Mouse (Mus musculus) heart, adult 2 months (tissue): ENCODE measurements at regions not wholly inside any gene's neighbourhood (a gene's known extent, or its start where the extent isn't known, plus 50 kb on each side); places are given as distances from the start of the nearest gene placed in this dataset.

ENCODE experiments used
- DNase-seq, 2 experiments: peaks; one replicate each; pipeline ENCODE4 v3.0.0; 2021
- H3K27ac ChIP-seq: fragments of 200-600 bp; 2 replicates; pipeline ENCODE4 v1.8.1; 2022
- H3K27me3 ChIP-seq: fragments of 200-500 bp; 2 replicates; pipeline ENCODE4 v1.6.1; 2012; ENCODE audit warnings: mild to moderate bottlenecking, low read length, inconsistent platforms, mixed read lengths; ENCODE audit not compliant: control insufficient read depth, insufficient read depth
- H3K36me3 ChIP-seq: fragments of 200-500 bp; 2 replicates; pipeline ENCODE4 v1.6.1; 2012; ENCODE audit warnings: low read length, inconsistent platforms; ENCODE audit not compliant: control insufficient read depth, insufficient read depth
- H3K4me1 ChIP-seq: fragments of 200-500 bp; 2 replicates; pipeline ENCODE4 v1.6.1; 2011; ENCODE audit warnings: low read length; ENCODE audit not compliant: control insufficient read depth, insufficient read depth
- H3K4me3 ChIP-seq: fragments of 200-600 bp; 2 replicates; pipeline ENCODE4 v1.8.1; 2022
- H3K79me2 ChIP-seq: fragments of 200-500 bp; replicated peaks from 2 replicates; pipeline ENCODE4 v1.6.1; 2012; ENCODE audit warnings: mild to moderate bottlenecking, inconsistent platforms, low read length, moderate library complexity, mixed read lengths; ENCODE audit not compliant: control insufficient read depth, insufficient read depth
- H3K9ac ChIP-seq: fragments of 200-500 bp; 2 replicates; pipeline ENCODE4 v1.6.1; 2012; ENCODE audit warnings: low read depth, mild to moderate bottlenecking, control low read depth, inconsistent platforms, low read length, mixed read lengths
- CTCF ChIP-seq: fragments of 200-600 bp; IDR thresholded peaks from 2 replicates; pipeline ENCODE4 v1.8.1; 2022; ENCODE audit warnings: antibody characterized with exemption, mild to moderate bottlenecking, moderate library complexity
- EP300 ChIP-seq: fragments of 200-500 bp; IDR thresholded peaks from 2 replicates; pipeline ENCODE4 v1.6.1; 2011; ENCODE audit warnings: low read depth, low read length, control low read depth; ENCODE audit not compliant: insufficient read depth
- POLR2A ChIP-seq: fragments of 200-500 bp; IDR thresholded peaks from 2 replicates; pipeline ENCODE4 v1.6.1; 2011; ENCODE audit warnings: mild to moderate bottlenecking, low read depth, low read length, control low read depth; ENCODE audit not compliant: insufficient read depth
- WGBS: fragments of 180-500 bp; shearing (Covaris S2); methylation state at CpG from one replicate; pipeline ENCODE4 v1.1.7; 2018; 5-methylcytosine and 5-hydroxymethylcytosine counted together
- intact Hi-C: fragments of 180-260 bp; cut with DNase I; formaldehyde crosslinking; loops from one replicate; pipeline ENCODE4 v1.15.1; 2025

DNA sequence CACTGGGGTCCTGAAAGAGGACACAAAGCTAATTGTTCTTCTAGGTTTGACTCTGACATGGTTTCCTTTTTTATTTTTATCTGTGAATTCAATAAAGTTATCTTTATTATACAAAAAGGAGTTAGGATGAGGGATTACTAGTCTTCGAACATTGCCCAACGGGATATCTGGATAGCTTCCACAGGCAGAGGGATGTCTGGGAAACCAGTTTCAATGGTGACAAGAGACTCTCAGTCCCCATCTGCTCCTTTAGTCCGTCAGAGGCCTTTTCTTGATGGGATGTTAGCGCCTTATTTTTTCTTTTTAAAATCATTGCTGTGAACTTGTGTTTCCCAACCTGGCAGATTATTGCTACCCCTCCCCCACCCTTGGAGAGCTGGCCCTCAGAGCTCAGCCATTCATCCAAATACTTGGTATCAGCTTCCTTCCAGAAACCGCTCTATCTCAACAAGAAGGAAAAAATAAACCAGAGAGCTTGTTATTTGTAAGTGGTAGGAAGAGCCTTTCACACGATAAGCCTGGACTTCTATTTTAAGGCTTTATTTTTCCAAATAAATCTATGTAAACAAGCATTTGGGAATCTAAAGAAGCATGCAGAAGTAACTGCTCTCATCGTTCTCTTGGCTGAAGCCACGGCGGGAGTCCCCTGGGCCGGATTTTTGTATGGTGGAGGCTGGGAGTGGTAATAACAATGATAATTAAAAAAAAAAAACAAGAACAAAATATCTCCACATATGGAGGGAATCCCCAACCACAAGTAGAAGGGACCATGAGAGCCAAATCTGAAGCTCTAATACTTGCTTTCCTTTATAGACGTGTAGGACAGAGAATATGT, 296.6 kb upstream of the 1700056E22Rik start:
- DNase-seq, result peak in 1 of 2 experiments; percentile 41
- 34% methylated on average over 11 of the region's 11 CpGs for WGBS
- Histone ChIP-seq H3K27me3 (no peaks in the 10 kb centered on the region), H3K36me3 (no peaks in the 10 kb centered on the region; the same call in 1 of the 2 replicates), H3K4me1 (peaks cover 8% of the 10 kb centered on the region), H3K79me2 (no peaks in the 10 kb centered on the region), H3K27ac (peak overlapping the region; percentile 26; the same call in 1 of the 2 replicates), H3K4me3 (no peak overlapping the region), H3K9ac (no peak overlapping the region)
- TF ChIP-seq CTCF (no peak), POLR2A (no peak), EP300 (no peak)
- intact Hi-C loops, result loop anchor here (5.0 kb wide), 1 partner anchor 63 kb away; no protein-coding TSS in a partner anchor

DNA sequence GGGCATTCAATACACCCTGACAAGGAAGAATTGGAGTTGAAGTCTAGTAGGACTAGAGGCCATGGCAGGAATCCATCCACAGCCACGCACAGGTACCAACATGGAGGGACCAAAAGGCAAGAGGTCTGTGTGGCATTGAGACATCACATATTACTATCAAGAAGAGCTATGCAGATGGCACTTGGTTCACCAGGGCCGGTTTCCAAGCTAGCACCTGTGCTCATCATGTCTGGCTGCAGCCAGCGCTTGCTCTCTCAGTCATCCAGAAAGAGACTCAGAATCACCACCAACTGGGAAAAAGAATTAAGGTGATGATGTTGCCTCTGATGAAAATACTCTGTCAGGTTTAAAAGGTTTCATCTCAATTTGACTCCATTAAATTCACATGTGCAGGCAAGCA, 292.1 kb upstream of the 1700056E22Rik start:
- no peak overlapping the region for H3K27ac ChIP-seq
- H3K4me1 ChIP-seq, result peaks cover 8% of the 10 kb centered on the region
- no peak overlapping the region for H3K9ac ChIP-seq
- DNase-seq, result no peak
- H3K36me3 ChIP-seq, result no peaks in the 10 kb centered on the region; the same call in 1 of the 2 replicates
- intact Hi-C loops, result no loop called here
- WGBS, result 97% methylated on average over 3 of the region's 3 CpGs
- no peaks in the 10 kb centered on the region for H3K27me3 ChIP-seq
- no peaks in the 10 kb centered on the region for H3K79me2 ChIP-seq
- H3K4me3 ChIP-seq, result no peak overlapping the region
- TF ChIP-seq EP300, result no peak
- TF ChIP-seq CTCF, result no peak
- TF ChIP-seq POLR2A, result no peak

GRCm38 (mm10) chr1:184324234-184324633, 290.1 kb upstream of the 1700056E22Rik start:
- Histone ChIP-seq H3K4me1 (peaks cover 1% of the 10 kb centered on the region; the same call in 1 of the 2 replicates), H3K27me3 (no peaks in the 10 kb centered on the region), H3K27ac (no peak overlapping the region), H3K9ac (no peak overlapping the region), H3K36me3 (no peaks in the 10 kb centered on the region), H3K79me2 (no peaks in the 10 kb centered on the region), H3K4me3 (no peak overlapping the region)
- DNase-seq, result no peak
- no peak for TF ChIP-seq POLR2A
- no peak for TF ChIP-seq CTCF
- no peak for TF ChIP-seq EP300
- intact Hi-C loops, result no loop called here
- WGBS, result 59% methylated on average over 2 of the region's 2 CpGs

GRCm38 (mm10) chr1:184320521-184321177, 286.5 kb upstream of the 1700056E22Rik start:
- no peak for DNase-seq
- intact Hi-C loops, result no loop called here

GRCm38 (mm10) chr1:184310185-184310815, 276.2 kb upstream of the 1700056E22Rik start:
- WGBS, result 83% methylated on average over 19 of the region's 19 CpGs
- intact Hi-C loops, result no loop called here

More at GRCm38 (mm10) chr1:184320521-184321177, 286.5 kb upstream of the 1700056E22Rik start:
- Histone ChIP-seq H3K4me1 (no peaks in the 10 kb centered on the region), H3K27ac (no peak overlapping the region), H3K4me3 (no peak overlapping the region), H3K36me3 (no peaks in the 10 kb centered on the region), H3K9ac (no peak overlapping the region), H3K79me2 (no peaks in the 10 kb centered on the region), H3K27me3 (no peaks in the 10 kb centered on the region)
- no peak for TF ChIP-seq POLR2A
- TF ChIP-seq CTCF, result no peak
- no peak for TF ChIP-seq EP300
- 86% methylated on average over 3 of the region's 3 CpGs for WGBS

More at GRCm38 (mm10) chr1:184310185-184310815, 276.2 kb upstream of the 1700056E22Rik start:
- H3K36me3 ChIP-seq, result no peaks in the 10 kb centered on the region
- no peak overlapping the region for H3K4me3 ChIP-seq
- no peaks in the 10 kb centered on the region for H3K79me2 ChIP-seq
- TF ChIP-seq CTCF (no peak), POLR2A (no peak), EP300 (no peak)
- H3K27me3 ChIP-seq, result no peaks in the 10 kb centered on the region
- DNase-seq, result no peak
- no peak overlapping the region for H3K27ac ChIP-seq
- H3K9ac ChIP-seq, result no peak overlapping the region
- no peaks in the 10 kb centered on the region for H3K4me1 ChIP-seq
